ENCODE assay signal across 21 mouse cellular contexts in the genomic region with DNA sequence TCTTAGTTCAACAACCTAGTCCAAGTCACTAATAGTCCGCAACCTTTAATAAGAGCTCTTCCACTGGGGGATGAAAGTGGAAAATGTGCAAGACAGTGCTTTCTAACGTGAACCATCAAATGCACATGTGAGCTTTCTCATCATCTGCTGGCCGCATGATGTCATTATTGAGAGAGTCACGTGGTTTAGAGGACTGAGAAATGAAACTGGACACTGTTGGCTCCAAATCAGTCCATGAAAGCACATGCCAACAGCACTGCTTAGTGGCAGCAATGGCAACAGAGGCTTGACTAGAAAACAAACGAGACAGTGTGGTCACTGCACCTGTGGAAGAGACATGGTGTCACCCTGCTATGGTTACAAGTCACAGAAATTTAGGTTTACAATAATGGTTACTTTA.
A peak's percentile ranks its signal among the peaks of the same experiment; 100 is the strongest.
DNase-seq lines count a peak whose midpoint lies in the region; ATAC-seq and TF ChIP-seq lines count a peak whose summit lies in the region.
"Had no signal": no experiment of that assay in that cellular context is flagged by ENCODE, and none has a peak within 500 bp of the region (broad histone marks: within the 10 kb centered on the region; RNA-seq: fewer than 3 reads in every experiment).

No protein-coding gene starts in this region.

- TF ChIP-seq CTCF in hindbrain, postnatal 0 days (IDR thresholded peaks at IDR 0.05; ENCODE audit: low read depth) = no peak
- no peak for TF ChIP-seq CTCF in left cerebral cortex, adult 2 months (IDR thresholded peaks at IDR 0.05)

- H3K9ac ChIP-seq in hindbrain, postnatal 0 days (replicated peaks; ENCODE audit: low read length) = no peak overlapping the region
- H3K9ac ChIP-seq in hindbrain, embryonic 11.5 days (ENCODE audit: low read depth, low read length) = no peak overlapping the region
- H3K9ac ChIP-seq: embryonic facial prominence, embryonic 12.5 days; limb, embryonic 12.5 days; liver, embryonic 15.5 days had no signal

- intact Hi-C loops in left cerebral cortex, adult 2 months (cut with DNase I) = no loop called here

- H3K36me3 ChIP-seq in hindbrain, postnatal 0 days (ENCODE audit: insufficient read depth, low read length) = no peaks in the 10 kb centered on the region
- no peaks in the 10 kb centered on the region for H3K36me3 ChIP-seq in hindbrain, embryonic 11.5 days (ENCODE audit: control insufficient read depth, insufficient read depth, low read length)
- H3K36me3 ChIP-seq: embryonic facial prominence, embryonic 12.5 days; limb, embryonic 12.5 days; liver, embryonic 15.5 days had no signal

- H3K4me2 ChIP-seq in hindbrain, postnatal 0 days (ENCODE audit: low read depth, low read length) = no peak overlapping the region
- H3K4me2 ChIP-seq in hindbrain, embryonic 11.5 days (replicated peaks; ENCODE audit: low read depth, low read length) = no peak overlapping the region
- H3K4me2 ChIP-seq: embryonic facial prominence, embryonic 12.5 days; limb, embryonic 12.5 days; liver, embryonic 15.5 days had no signal

- no peaks in the 10 kb centered on the region for H3K4me1 ChIP-seq in hindbrain, postnatal 0 days (ENCODE audit: insufficient read depth, low read length)
- no peaks in the 10 kb centered on the region for H3K4me1 ChIP-seq in hindbrain, embryonic 11.5 days (replicated peaks; ENCODE audit: control insufficient read depth, insufficient read depth, low read length)
- H3K4me1 ChIP-seq: hindbrain, embryonic 10.5 days; liver, embryonic 15.5 days; megakaryocyte, embryonic 14.5 days had no signal

- DNase-seq in hindbrain, postnatal 0 days (ENCODE audit: low spot score) = no peak
- DNase-seq in hindbrain, embryonic 11.5 days (ENCODE audit: low spot score) = no peak
- DNase-seq in 3T3-L1 (ENCODE audit: low read depth, low spot score) = peak; percentile 8
- peak; percentile 11 for DNase-seq in 416B (ENCODE audit: low read depth)
- DNase-seq in MN1 (ENCODE audit: low spot score) = no peak
- DNase-seq in left cerebral cortex, adult 2 months (ENCODE audit: extremely low spot score in 1 of 2, low spot score in 2 of 2) = no peak
- DNase-seq: adrenal gland, adult 8-10 months; cerebellum, adult 8-10 months; gastrocnemius, postnatal 10 days; kidney, adult 8-10 months; kidney, postnatal 36 days; midbrain, embryonic 14.5 days; right cerebral cortex, adult 18-20 months; thymus, postnatal 36 days had no signal

- no peaks in the 10 kb centered on the region for H3K9me3 ChIP-seq in hindbrain, postnatal 0 days (ENCODE audit: low read length)
- H3K9me3 ChIP-seq in hindbrain, embryonic 11.5 days (ENCODE audit: control insufficient read depth, low read length) = no peaks in the 10 kb centered on the region
- H3K9me3 ChIP-seq: embryonic facial prominence, embryonic 12.5 days; hindbrain, embryonic 10.5 days; limb, embryonic 12.5 days; liver, embryonic 15.5 days had no signal

- H3K27ac ChIP-seq in hindbrain, postnatal 0 days = no peak overlapping the region
- no peak overlapping the region for H3K27ac ChIP-seq in hindbrain, embryonic 11.5 days (ENCODE audit: low read depth, low read length)
- no peak overlapping the region for H3K27ac ChIP-seq in left cerebral cortex, adult 2 months
- H3K27ac ChIP-seq: embryonic facial prominence, embryonic 12.5 days; hindbrain, embryonic 10.5 days; limb, embryonic 12.5 days; liver, embryonic 15.5 days had no signal

- 78% methylated on average over 5 of the region's 5 CpGs for whole genome bisulfite sequencing in hindbrain, postnatal 0 days
- 87% methylated on average over 5 of the region's 5 CpGs for WGBS in hindbrain, embryonic 11.5 days

- H3K27me3 ChIP-seq in hindbrain, postnatal 0 days (ENCODE audit: insufficient read depth, low read length) = no peaks in the 10 kb centered on the region
- no peaks in the 10 kb centered on the region for H3K27me3 ChIP-seq in hindbrain, embryonic 11.5 days (ENCODE audit: control insufficient read depth, insufficient read depth, low read length)
- H3K27me3 ChIP-seq: embryonic facial prominence, embryonic 12.5 days; limb, embryonic 12.5 days; liver, embryonic 15.5 days; megakaryocyte, embryonic 14.5 days had no signal

- peak; percentile 55; the same call in 1 of the 2 replicates for ATAC-seq in hindbrain, postnatal 0 days
- no peak for ATAC-seq in hindbrain, embryonic 11.5 days (ENCODE audit: low FRiP score)
- ATAC-seq in granulocyte monocyte progenitor cell, adult 5-6 weeks (replicated peaks; ENCODE audit: poor library complexity, severe bottlenecking) = peak; percentile 29
- ATAC-seq: forebrain, embryonic 14.5 days had no signal

- H3K4me3 ChIP-seq in hindbrain, postnatal 0 days (ENCODE audit: low read length) = no peak overlapping the region
- no peak overlapping the region for H3K4me3 ChIP-seq in hindbrain, embryonic 11.5 days (ENCODE audit: low read depth, low read length)
- H3K4me3 ChIP-seq in left cerebral cortex, adult 2 months = no peak overlapping the region
- H3K4me3 ChIP-seq: embryonic facial prominence, embryonic 12.5 days; hindbrain, embryonic 10.5 days; limb, embryonic 12.5 days; liver, embryonic 15.5 days; megakaryocyte, embryonic 14.5 days had no signal

Comparison
In these comparisons a context has a peak if more than half of its experiments do, and no peak if none do; other contexts are left out.
1. DNase-seq: peak in 3T3-L1 (single experiment) and 416B (single experiment); none in hindbrain, postnatal 0 days (single experiment), hindbrain, embryonic 11.5 days (single experiment), MN1 (single experiment) and left cerebral cortex, adult 2 months (0 of 2).